Mouse (Mus musculus) stomach, adult 2 months (tissue): ENCODE results near the gene Gm4884. TPM values are rescaled to one million over a fixed set of nuclear protein-coding genes. Genes with fewer than 3 reads are reported as not detected.

ENCODE experiments used
- polyA plus RNA-seq: library from polyadenylated mRNA; depleted of rRNA; stranded (reverse); fragments of >200 nt; gene quantifications from 2 replicates; pipeline ENCODE4 v1.2.3, GENCODE M21; 2012; rRNA removed

Gene Gm4884
- not detected in 2 replicates for polyA plus RNA-seq

GRCm38 (mm10) chr7:41032419-41032818, at the start of gene Gm4884:
Gm4884 (plus strand) TSS chr7:41032719.

GRCm38 (mm10) chr7:40987243-40987642, 45.3 kb upstream of the Gm4884 start, which contains the start of gene 4930433I11Rik:
4930433I11Rik (plus strand) TSS chr7:40987543.

Other genes with a start within 250 kb of the Gm4884 start
- 145 and 190 TPM in 2 replicates for gene Vstm2b, start 134.4 kb upstream of the Gm4884 start, polyA plus RNA-seq
- not detected in 2 replicates for gene 4930433I11Rik, start 45.2 kb upstream of the Gm4884 start, polyA plus RNA-seq
- not detected in 2 replicates for gene Gm5592, start 121.1 kb downstream of the Gm4884 start, polyA plus RNA-seq